Mouse (Mus musculus) liver, embryonic 14.5 days (tissue): ENCODE measurements around the gene Prkar2b. TPM values are rescaled to one million over a fixed set of nuclear protein-coding genes. Genes with fewer than 3 reads are reported as not detected.
"Not testable (repeated sequence)": the region's sequence is repeated elsewhere in the genome, so short reads cannot be mapped to it uniquely, and the experiment has no call there.

ENCODE experiments used
- ATAC-seq: fragments of 200-750 bp; cut with Nextera tagmentation; 2 replicates; pipeline ENCODE4 v1.8.0; 2017; ENCODE audit warnings: moderate number of reproducible peaks, mild to moderate bottlenecking, moderate library complexity; ENCODE audit not compliant: insufficient read depth
- DNase-seq, 3 experiments: peaks; one replicate each; pipeline ENCODE4 v3.0.0-alpha.2; 2012 to 2013; ENCODE audit warnings: low read depth in 3 of 3, low spot score in 3 of 3
- H3K27ac ChIP-seq: fragments of 300-500 bp; sonication (generic); 2 replicates; pipeline ENCODE4 v1.5.1; 2014; ENCODE audit warnings: moderate library complexity, mild to moderate bottlenecking, control low read depth, inconsistent platforms
- H3K27me3 ChIP-seq: fragments of 300-500 bp; sonication (generic); 2 replicates; pipeline ENCODE4 v1.6.1; 2014; ENCODE audit warnings: mild to moderate bottlenecking, low read length, moderate library complexity; ENCODE audit not compliant: control insufficient read depth, insufficient read depth
- H3K36me3 ChIP-seq: fragments of 300-500 bp; sonication (generic); replicated peaks from 2 replicates; pipeline ENCODE4 v1.6.1; 2014; ENCODE audit warnings: low read depth; ENCODE audit not compliant: control insufficient read depth, insufficient read depth
- H3K4me1 ChIP-seq, 2 experiments: fragments of 200-500 bp in 1 of 2; fragments of 300-500 bp in 1 of 2; sonication (generic) in 1 of 2; replicated peaks; 2 replicates each; pipeline ENCODE4 v1.6.1; 2012 to 2014; ENCODE audit warnings: antibody characterized with exemption in 1 of 2, inconsistent platforms in 1 of 2, low read length in 1 of 2; ENCODE audit not compliant: control insufficient read depth in 2 of 2, insufficient read depth in 2 of 2
- H3K4me2 ChIP-seq: fragments of 300-500 bp; sonication (generic); 2 replicates; pipeline ENCODE4 v1.6.1; 2014; ENCODE audit warnings: low read depth, mild to moderate bottlenecking, control low read depth, moderate library complexity
- H3K4me3 ChIP-seq, 2 experiments: fragments of 200-500 bp in 1 of 2; fragments of 300-500 bp in 1 of 2; sonication (generic) in 1 of 2; 2 replicates each; pipeline ENCODE4 v1.5.1; 2012 to 2014; ENCODE audit warnings: low read depth in 2 of 2, low read length in 2 of 2, mild to moderate bottlenecking in 2 of 2, control low read depth in 1 of 2, inconsistent platforms in 1 of 2, moderate library complexity in 1 of 2; ENCODE audit not compliant: insufficient read depth in 1 of 2
- H3K9ac ChIP-seq: fragments of 300-500 bp; sonication (generic); replicated peaks from 2 replicates; pipeline ENCODE4 v1.6.1; 2014; ENCODE audit warnings: mild to moderate bottlenecking, control low read depth, moderate library complexity
- H3K9me3 ChIP-seq: fragments of 300-500 bp; sonication (generic); 2 replicates; pipeline ENCODE4 v1.6.1; 2016; ENCODE audit warnings: low read length, mixed read lengths; ENCODE audit not compliant: control insufficient read depth
- CTCF ChIP-seq: IDR thresholded peaks from 2 replicates; pipeline ENCODE4 v1.5.1; 2016; ENCODE audit warnings: antibody characterized with exemption, low read depth, control low read depth
- EP300 ChIP-seq: IDR thresholded peaks from 2 replicates; pipeline ENCODE4 v1.6.1; 2016; ENCODE audit warnings: antibody characterized with exemption, low read depth
- WGBS: fragments of 180-500 bp; shearing (Covaris S2); extraction: QIAGEN DNeasy Blood & Tissue Kit; methylation state at CpG from one replicate; pipeline ENCODE4 v1.1.7; 2014; ENCODE audit not compliant: insufficient replicate concordance; 5-methylcytosine and 5-hydroxymethylcytosine counted together
- polyA plus RNA-seq, 2 experiments: library from polyadenylated mRNA; depleted of rRNA in 1 of 2; stranded (reverse) in 1 of 2; unstranded in 1 of 2; fragments of >200 nt; fragmentation: Nextera tagmentation in 1 of 2; extraction: Ambion mirVana in 1 of 2; gene quantifications; 2 replicates each; pipeline versions ENCODE4 v1.2.1 to v1.2.3; 2012 to 2014

Prkar2b gene
- polyA plus RNA-seq, 2 experiments = 41.3 to 89.6 TPM

- Histone ChIP-seq H3K27ac (no peak overlapping the region), H3K9ac (no peak overlapping the region), H3K4me2 (no peak overlapping the region), H3K27me3 (no peaks in the 10 kb centered on the region), H3K9me3 (no peaks in the 10 kb centered on the region), H3K36me3 (peaks cover 10% of the 10 kb centered on the region), H3K4me3 (no peak overlapping the region), H3K4me1 (peaks cover 8 to 22% of the 10 kb centered on the region in 2 experiments)
- no peak for ATAC-seq
- TF ChIP-seq CTCF (no peak), EP300 (no peak)
- 74% methylated on average over 5 of the region's 5 CpGs for WGBS
- DNase-seq = no peak
Measured at GRCm38 (mm10) chr12:32011128-32011527, 50.0 kb downstream of the Prkar2b start.

- Histone ChIP-seq H3K36me3 (peaks cover 10% of the 10 kb centered on the region), H3K4me1 (peaks cover 8 to 19% of the 10 kb centered on the region in 2 experiments), H3K4me2 (peak overlapping the region; percentile 38)
- not testable (repeated sequence) for ATAC-seq, H3K4me3 ChIP-seq, H3K27me3 ChIP-seq, H3K9me3 ChIP-seq, H3K27ac ChIP-seq, DNase-seq, H3K9ac ChIP-seq
- WGBS = 15% methylated on average over 5 of the region's 6 CpGs
Measured at GRCm38 (mm10) chr12:32009985-32010369, 51.1 kb downstream of the Prkar2b start.

DNA sequence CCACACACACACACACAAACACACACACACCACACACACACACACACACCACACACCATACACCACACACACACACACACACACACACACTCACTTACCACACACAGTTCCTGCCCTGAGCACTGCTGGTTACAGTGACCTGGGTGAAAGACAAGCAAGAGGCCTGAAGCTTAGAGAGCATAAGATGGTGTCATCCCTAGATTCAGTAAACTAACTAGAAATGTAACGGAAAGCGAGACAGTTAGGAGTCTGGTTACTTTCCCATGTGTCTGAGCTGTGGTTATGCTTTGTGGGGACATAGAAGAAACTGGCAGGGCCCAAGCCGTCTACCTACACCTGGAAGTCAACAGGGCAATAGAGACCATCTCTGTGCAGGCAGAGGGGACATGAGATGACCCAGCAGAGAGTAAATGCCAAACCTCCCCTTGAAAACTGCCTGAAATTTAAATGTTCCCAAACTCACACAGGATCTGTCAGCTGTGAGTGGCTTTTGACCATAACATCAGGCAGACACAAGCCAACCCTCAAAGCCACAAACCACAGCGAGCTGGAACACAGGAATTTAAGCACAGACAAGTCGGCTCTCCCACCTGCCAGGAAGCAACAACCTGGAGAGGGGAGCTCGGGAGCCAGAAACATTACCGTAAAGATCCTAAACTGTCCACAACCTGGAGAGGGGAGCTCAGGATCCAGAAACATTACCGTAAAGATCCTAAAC, 51.7 kb downstream of the Prkar2b start:
- TF ChIP-seq EP300 (no peak), CTCF (no peak)
- 11% methylated on average over 8 of the region's 8 CpGs for WGBS
- Histone ChIP-seq H3K9ac (no peak overlapping the region; the same call in 1 of the 2 replicates), H3K36me3 (peaks cover 10% of the 10 kb centered on the region), H3K27ac (peak overlapping the region; percentile 46), H3K9me3 (no peaks in the 10 kb centered on the region), H3K4me3 (peak overlapping the region; percentile 22 to 23; a peak in 2 of 4 replicates), H3K27me3 (no peaks in the 10 kb centered on the region), H3K4me2 (peak overlapping the region; percentile 37), H3K4me1 (peaks cover 8 to 19% of the 10 kb centered on the region in 2 experiments)
- DNase-seq (no peak), ATAC-seq (peak; percentile 24)

GRCm38 (mm10) chr12:32008728-32009127, 52.4 kb downstream of the Prkar2b start:
- Histone ChIP-seq H3K36me3 (peaks cover 7% of the 10 kb centered on the region), H3K4me1 (peaks cover 8 to 17% of the 10 kb centered on the region in 2 experiments), H3K4me3 (no peak overlapping the region), H3K9ac (no peak overlapping the region), H3K4me2 (no peak overlapping the region), H3K27me3 (no peaks in the 10 kb centered on the region), H3K9me3 (no peaks in the 10 kb centered on the region), H3K27ac (no peak overlapping the region)
- TF ChIP-seq CTCF = no peak
- no peak for TF ChIP-seq EP300
- WGBS = 50% methylated on average over 5 of the region's 5 CpGs
- ATAC-seq (no peak), DNase-seq (no peak)

DNA sequence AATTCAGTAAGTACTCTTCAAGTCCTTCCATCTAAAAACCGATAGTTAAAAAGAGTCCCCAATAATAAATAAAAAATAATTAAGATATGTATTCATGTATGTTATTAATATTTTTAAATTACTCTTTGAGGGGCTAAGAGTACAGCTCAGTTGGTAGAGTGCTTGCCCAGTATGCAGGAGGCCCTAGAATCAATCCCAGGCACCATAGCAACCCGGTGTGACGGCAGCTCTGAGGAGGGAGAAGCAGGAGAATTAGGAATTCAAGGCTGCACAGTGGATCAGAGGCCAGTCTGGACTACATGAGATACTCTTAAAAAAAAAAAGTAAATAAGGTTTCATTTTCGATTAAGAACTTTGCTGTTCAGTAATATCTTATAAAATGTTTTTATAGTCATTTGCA, 53.5 kb downstream of the Prkar2b start:
- WGBS = 82% methylated on average over 4 of the region's 4 CpGs
- TF ChIP-seq EP300 = no peak
- TF ChIP-seq CTCF = no peak
- peaks cover 8 to 13% of the 10 kb centered on the region in 2 experiments for H3K4me1 ChIP-seq
- no peak overlapping the region for H3K27ac ChIP-seq
- H3K4me2 ChIP-seq = no peak overlapping the region
- H3K4me3 ChIP-seq = no peak overlapping the region
- DNase-seq (no peak), ATAC-seq (no peak)
- H3K9ac ChIP-seq = no peak overlapping the region
- H3K36me3 ChIP-seq = peaks cover 3% of the 10 kb centered on the region
- no peaks in the 10 kb centered on the region for H3K27me3 ChIP-seq
- H3K9me3 ChIP-seq = no peaks in the 10 kb centered on the region
